Mouse (Mus musculus) G1E (cell line): ENCODE data around the gene Prr18. TPM values are rescaled to one million over a fixed set of nuclear protein-coding genes. Genes with fewer than 3 reads are reported as not detected.

Source experiments
- ATAC-seq: 2 replicates; pipeline ENCODE4 v1.8.0; 2016; ENCODE audit warnings: mild to moderate bottlenecking; ENCODE audit not compliant: insufficient number of reproducible peaks, poor library complexity, low FRiP score, severe bottlenecking; ENCODE audit errors: extremely low read depth
- DNase-seq: peaks from one replicate; pipeline ENCODE4 v3.0.0; 2012; ENCODE audit warnings: low spot score
- H3K27me3 ChIP-seq: 2 replicates; pipeline ENCODE4 v1.6.1; 2012; ENCODE audit warnings: mild to moderate bottlenecking, low read length, inconsistent platforms; ENCODE audit not compliant: insufficient read depth
- H3K36me3 ChIP-seq: replicated peaks from 2 replicates; pipeline ENCODE3; 2012; ENCODE audit warnings: mild to moderate bottlenecking, inconsistent platforms
- H3K4me1 ChIP-seq: 2 replicates; pipeline ENCODE4 v1.6.1; 2012; ENCODE audit warnings: low read depth, low read length, inconsistent platforms, mixed read lengths; ENCODE audit not compliant: insufficient read depth
- H3K4me3 ChIP-seq: 2 replicates; pipeline ENCODE4 v1.5.1; 2012; ENCODE audit warnings: low read depth, mild to moderate bottlenecking, inconsistent platforms, low read length, moderate library complexity, mixed read lengths
- H3K9me3 ChIP-seq: replicated peaks from 2 replicates; pipeline ENCODE4 v1.6.1; 2012; ENCODE audit warnings: inconsistent platforms
- CTCF ChIP-seq: IDR thresholded peaks from 2 replicates; pipeline ENCODE4 v1.5.1; 2012; ENCODE audit warnings: low read depth, low read length, inconsistent platforms, mixed read lengths
- GATA1 ChIP-seq: IDR thresholded peaks from 2 replicates; pipeline ENCODE4 v1.6.1; 2012; ENCODE audit warnings: borderline replicate concordance, low read length, inconsistent platforms, mixed read lengths
- GATA2 ChIP-seq: IDR thresholded peaks from 2 replicates; pipeline ENCODE4 v1.6.1; 2012; ENCODE audit warnings: low read depth, low read length, inconsistent platforms, borderline replicate concordance
- POLR2AphosphoS5 ChIP-seq: IDR thresholded peaks from 2 replicates; pipeline ENCODE4 v1.6.1; 2012; ENCODE audit warnings: low read depth, low read length, inconsistent platforms; ENCODE audit not compliant: insufficient replicate concordance
- TAL1 ChIP-seq: conservative IDR thresholded peaks from 2 replicates; pipeline ENCODE4 v1.6.1; 2012; ENCODE audit warnings: low read depth, low read length, inconsistent platforms, mixed read lengths
- polyA plus RNA-seq: library from polyadenylated mRNA; stranded (reverse); fragments of >175 nt; gene quantifications from 2 replicates; pipeline ENCODE4 v1.2.3, GENCODE M21; 2012
- total RNA-seq, 2 experiments: library from RNA; stranded (forward) in 1 of 2; stranded (reverse) in 1 of 2; fragments of 200-1000 nt in 1 of 2; fragments of >200 nt in 1 of 2; fragmentation: Nextera tagmentation in 1 of 2; gene quantifications; 2 replicates each; pipeline ENCODE4 v1.2.3; 2014 to 2017

Prr18 gene
- total and polyA plus RNA-seq, 3 experiments: 0.27 to 0.68 (median 0.27) TPM

- no peak for TF ChIP-seq GATA2
- TF ChIP-seq CTCF: no peak
- TF ChIP-seq TAL1: no peak
- TF ChIP-seq POLR2AphosphoS5: no peak
- no peak for TF ChIP-seq GATA1
- Histone ChIP-seq H3K36me3 (peaks cover 59% of the 10 kb centered on the region), H3K9me3 (no peaks in the 10 kb centered on the region), H3K4me1 (no peaks in the 10 kb centered on the region), H3K27me3 (no peaks in the 10 kb centered on the region), H3K4me3 (no peak overlapping the region)
- ATAC-seq (no peak), DNase-seq (no peak)
These were observed 39.0 kb upstream of the Prr18 start for GRCm38 (mm10) chr17:8298281-8298680.

GRCm38 (mm10) chr17:8299524-8299923 lies 37.7 kb upstream of the Prr18 start:
- no peaks in the 10 kb centered on the region for H3K4me1 ChIP-seq
- TF ChIP-seq GATA1: no peak
- TF ChIP-seq POLR2AphosphoS5: no peak
- no peak for TF ChIP-seq TAL1
- TF ChIP-seq CTCF: no peak
- TF ChIP-seq GATA2: no peak
- no peaks in the 10 kb centered on the region for H3K9me3 ChIP-seq
- peaks cover 51% of the 10 kb centered on the region for H3K36me3 ChIP-seq
- no peaks in the 10 kb centered on the region for H3K27me3 ChIP-seq
- no peak for ATAC-seq
- DNase-seq: no peak
- no peak overlapping the region for H3K4me3 ChIP-seq

GRCm38 (mm10) chr17:8301515-8301914 lies 35.7 kb upstream of the Prr18 start:
- DNase-seq (no peak), ATAC-seq (no peak)
- no peak for TF ChIP-seq CTCF
- TF ChIP-seq GATA1: no peak
- TF ChIP-seq TAL1: no peak
- no peak for TF ChIP-seq POLR2AphosphoS5
- no peak for TF ChIP-seq GATA2
- peaks cover 39% of the 10 kb centered on the region for H3K36me3 ChIP-seq
- no peaks in the 10 kb centered on the region for H3K27me3 ChIP-seq
- H3K4me3 ChIP-seq: no peak overlapping the region
- no peaks in the 10 kb centered on the region for H3K4me1 ChIP-seq
- H3K9me3 ChIP-seq: no peaks in the 10 kb centered on the region

- ATAC-seq (no peak), DNase-seq (no peak)
- Histone ChIP-seq H3K4me1 (no peaks in the 10 kb centered on the region), H3K9me3 (no peaks in the 10 kb centered on the region), H3K4me3 (no peak overlapping the region), H3K27me3 (0 out of 2 replicates have a peak, but pooled peaks cover 2% of the 10 kb centered on the region), H3K36me3 (peaks cover 30% of the 10 kb centered on the region)
- TF ChIP-seq GATA2 (no peak), GATA1 (no peak), TAL1 (no peak)
These were observed 34.4 kb upstream of the Prr18 start for GRCm38 (mm10) chr17:8302772-8303438.

GRCm38 (mm10) chr17:8303671-8304070 lies 33.6 kb upstream of the Prr18 start:
- no peak for ATAC-seq
- Histone ChIP-seq H3K4me1 (no peaks in the 10 kb centered on the region; the same call in 1 of the 2 replicates), H3K4me3 (no peak overlapping the region), H3K9me3 (no peaks in the 10 kb centered on the region), H3K27me3 (0 out of 2 replicates have a peak, but pooled peaks cover 2% of the 10 kb centered on the region), H3K36me3 (peaks cover 22% of the 10 kb centered on the region)
- DNase-seq: no peak
- TF ChIP-seq CTCF (no peak), GATA2 (no peak), GATA1 (no peak), TAL1 (no peak), POLR2AphosphoS5 (no peak)

DNA sequence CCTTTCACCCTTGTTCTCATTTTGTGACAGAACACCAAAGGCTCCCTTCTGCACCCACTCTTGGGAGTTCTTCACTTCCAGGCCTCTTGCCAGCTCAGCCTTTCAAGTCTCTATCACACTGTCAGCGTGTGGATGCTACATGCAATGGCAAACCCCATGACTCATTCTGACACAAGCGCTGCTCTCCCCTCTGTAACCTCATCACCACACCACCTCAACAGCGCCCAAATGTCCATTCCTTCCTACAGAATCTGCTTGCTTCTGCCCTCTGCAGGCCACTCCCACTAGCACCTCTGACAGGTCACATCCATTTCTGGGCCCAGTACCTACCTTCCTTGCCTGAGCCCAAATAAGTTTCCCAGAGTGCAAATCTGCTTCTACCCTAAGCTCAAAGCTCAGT lies 31.5 kb upstream of the Prr18 start:
- H3K27me3 ChIP-seq: 0 out of 2 replicates have a peak, but pooled peaks cover 2% of the 10 kb centered on the region
- peaks cover 2% of the 10 kb centered on the region for H3K36me3 ChIP-seq
- no peak for DNase-seq
- no peaks in the 10 kb centered on the region for H3K9me3 ChIP-seq
- no peak for ATAC-seq
- TF ChIP-seq TAL1 (no peak), CTCF (no peak), POLR2AphosphoS5 (no peak), GATA2 (no peak), GATA1 (no peak)
- peaks cover 3% of the 10 kb centered on the region; the same call in 1 of the 2 replicates for H3K4me1 ChIP-seq
- H3K4me3 ChIP-seq: no peak overlapping the region
